Mouse (Mus musculus): ENCODE measurements around the gene Klhdc4.

The Klhdc4 gene

DNA sequence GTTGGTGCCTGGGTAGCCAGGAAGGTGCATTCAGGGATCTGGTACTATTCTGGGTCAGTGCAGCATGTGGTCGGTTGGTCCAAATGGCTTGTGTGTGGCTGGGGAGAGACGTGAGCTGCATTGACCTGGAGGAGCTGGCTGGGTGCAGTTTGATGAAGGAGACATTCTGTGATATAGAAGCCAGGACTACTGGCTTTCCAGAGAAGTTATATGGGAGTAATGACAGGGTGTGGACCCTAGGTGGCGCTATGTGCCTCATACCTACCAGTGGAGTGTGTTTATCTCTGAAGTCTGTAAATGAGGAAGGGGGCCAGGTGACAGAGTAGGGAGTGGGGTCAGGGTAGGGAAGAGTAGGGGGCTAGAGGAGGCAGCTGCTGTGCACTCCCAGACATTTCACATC, 78.9 kb downstream of the Klhdc4 start:
- no peak for DNase-seq (ENCODE audit: low read depth)

DNA sequence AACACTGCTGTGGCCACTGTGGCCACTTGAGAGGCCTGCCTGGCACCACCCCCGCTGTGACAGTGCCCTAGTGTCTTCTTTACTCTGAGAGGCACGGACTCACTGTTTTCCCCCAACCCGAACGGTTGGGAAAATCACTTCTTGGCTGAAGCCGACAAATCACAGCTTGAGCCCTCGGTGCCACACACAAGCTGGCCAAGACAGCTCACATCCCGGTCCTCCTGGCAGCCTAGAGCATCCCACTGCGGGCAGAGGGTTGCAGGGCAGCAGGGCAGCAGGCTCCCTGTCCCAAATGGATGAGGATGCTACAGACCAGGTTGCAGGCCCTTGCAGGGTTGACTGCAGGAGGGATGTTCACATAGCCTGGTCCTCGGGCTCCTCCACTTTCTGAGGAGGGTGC, 79.9 kb downstream of the Klhdc4 start:
- no peak for DNase-seq (ENCODE audit: low read depth)

Data from NIH3T3 (cell line).